In genomic region chr1:180774664-180775063, GRCm38 (mm10) we compare ENCODE assay signal across 9 mouse cellular contexts. TPM values are rescaled to one million over a fixed set of nuclear protein-coding genes. Genes with fewer than 3 reads are reported as not detected.
DNase-seq lines count a peak whose midpoint lies in the region; ATAC-seq and TF ChIP-seq lines count a peak whose summit lies in the region.
"Had no signal": no experiment of that assay in that cellular context is flagged by ENCODE, and none has a peak within 500 bp of the region (broad histone marks: within the 10 kb centered on the region; RNA-seq: fewer than 3 reads in every experiment).

No protein-coding gene starts in this region.

- H3K9me3 ChIP-seq in intestine, postnatal 0 days (ENCODE audit: control insufficient read depth) = no peaks in the 10 kb centered on the region
- no peaks in the 10 kb centered on the region for H3K9me3 ChIP-seq in intestine, embryonic 15.5 days
- H3K9me3 ChIP-seq in MEL (replicated peaks; ENCODE audit: insufficient read depth, low read length) = no peaks in the 10 kb centered on the region
- H3K9me3 ChIP-seq in liver, postnatal 0 days (ENCODE audit: low read length) = 0 out of 2 replicates have a peak, but pooled peaks cover 2% of the 10 kb centered on the region

- DNase-seq in 416B (ENCODE audit: low read depth) (peak; percentile 62), MEL (ENCODE audit: low read depth, low spot score) (peak; percentile 78)
- peak; percentile 70 for DNase-seq in liver, postnatal 0 days
- no peak for DNase-seq in heart, adult 9 months (ENCODE audit: low spot score in 2 of 2)
- DNase-seq in ovary, postnatal 36 days (ENCODE audit: low spot score) = no peak

- peak; percentile 41 for TF ChIP-seq RAD21 in MEL (IDR thresholded peaks at IDR 0.05; ENCODE audit: low read depth, low read length)

- H3K27ac ChIP-seq in intestine, postnatal 0 days (ENCODE audit: low read depth, low read length) = no peak overlapping the region
- H3K27ac ChIP-seq in intestine, embryonic 15.5 days = no peak overlapping the region
- no peak overlapping the region for H3K27ac ChIP-seq in MEL (ENCODE audit: control insufficient read depth, low read depth, low read length)
- H3K27ac ChIP-seq in liver, postnatal 0 days (ENCODE audit: low read depth) = no peak overlapping the region
- H3K27ac ChIP-seq: macrophage had no signal

- 0 out of 2 replicates have a peak, but pooled peaks cover 7% of the 10 kb centered on the region for H3K4me1 ChIP-seq in intestine, postnatal 0 days (replicated peaks; ENCODE audit: control insufficient read depth, insufficient read depth, low read length)
- H3K4me1 ChIP-seq in intestine, embryonic 15.5 days (replicated peaks) = peaks cover 24% of the 10 kb centered on the region
- peaks cover 0 to 22% of the 10 kb centered on the region in 2 experiments; a peak in 3 of 4 replicates for H3K4me1 ChIP-seq in MEL (ENCODE audit: control insufficient read depth in 1 of 2, insufficient read depth in 2 of 2, low read length in 2 of 2)
- H3K4me1 ChIP-seq in liver, postnatal 0 days (ENCODE audit: insufficient read depth) = peaks cover 19% of the 10 kb centered on the region

- no peaks in the 10 kb centered on the region for H3K79me2 ChIP-seq in MEL (ENCODE audit: control insufficient read depth, insufficient read depth, low read length, poor library complexity)

- no peak overlapping the region for H3K4me2 ChIP-seq in intestine, postnatal 0 days (replicated peaks; ENCODE audit: low read depth)
- H3K4me2 ChIP-seq in intestine, embryonic 15.5 days (replicated peaks) = no peak overlapping the region
- no peak overlapping the region for H3K4me2 ChIP-seq in liver, postnatal 0 days (ENCODE audit: low read depth, low read length)

- no peaks in the 10 kb centered on the region for H3K27me3 ChIP-seq in intestine, postnatal 0 days (replicated peaks; ENCODE audit: control insufficient read depth, insufficient read depth, low read length)
- H3K27me3 ChIP-seq in intestine, embryonic 15.5 days (replicated peaks) = no peaks in the 10 kb centered on the region
- H3K27me3 ChIP-seq in MEL (ENCODE audit: control insufficient read depth in 1 of 2, insufficient read depth in 2 of 2, low read length in 2 of 2) = no peaks in the 10 kb centered on the region
- H3K27me3 ChIP-seq in liver, postnatal 0 days (ENCODE audit: insufficient read depth, low read length) = no peaks in the 10 kb centered on the region; the same call in 1 of the 2 replicates

- no peak for TF ChIP-seq POLR2A in MEL (IDR thresholded peaks at IDR 0.05; ENCODE audit: control insufficient read depth in 1 of 2, insufficient read depth in 1 of 2, low read depth in 1 of 2, low read length in 2 of 2, poor library complexity in 1 of 2)

- WGBS in intestine, postnatal 0 days = 67% methylated on average over 3 of the region's 3 CpGs
- WGBS in intestine, embryonic 15.5 days = 62% methylated on average over 3 of the region's 3 CpGs
- WGBS in liver, postnatal 0 days (ENCODE audit: insufficient replicate concordance) = 68% methylated on average over 3 of the region's 3 CpGs

- no peak for ATAC-seq in intestine, postnatal 0 days
- ATAC-seq in intestine, embryonic 15.5 days = no peak
- ATAC-seq in liver, postnatal 0 days = no peak
- ATAC-seq in erythroblast, adult 5-6 weeks (replicated peaks; ENCODE audit: low FRiP score, poor library complexity, severe bottlenecking) = no peak

- peak; percentile 73 for TF ChIP-seq CTCF in intestine, postnatal 0 days (IDR thresholded peaks at IDR 0.05; ENCODE audit: low read depth)
- peak; percentile 68 to 76 (median 74) for TF ChIP-seq CTCF in MEL (IDR thresholded peaks at IDR 0.05 in 2 of 3, conservative IDR thresholded peaks at IDR 0.05 in 1 of 3; ENCODE audit: control insufficient read depth in 1 of 3, insufficient read depth in 1 of 3, low read depth in 2 of 3, low read length in 3 of 3, poor library complexity in 1 of 3, severe bottlenecking in 1 of 3)
- TF ChIP-seq CTCF in liver, postnatal 0 days (IDR thresholded peaks at IDR 0.05; ENCODE audit: low read depth) = peak; percentile 75

- no peaks in the 10 kb centered on the region for H3K36me3 ChIP-seq in intestine, postnatal 0 days (ENCODE audit: control insufficient read depth, insufficient read depth)
- no peaks in the 10 kb centered on the region for H3K36me3 ChIP-seq in intestine, embryonic 15.5 days
- peaks cover 0 to 12% of the 10 kb centered on the region in 2 experiments; a peak in 2 of 4 replicates for H3K36me3 ChIP-seq in MEL (ENCODE audit: control insufficient read depth in 1 of 2, insufficient read depth in 2 of 2, low read length in 2 of 2)
- no peaks in the 10 kb centered on the region for H3K36me3 ChIP-seq in liver, postnatal 0 days (replicated peaks; ENCODE audit: insufficient read depth, low read length)

- H3K4me3 ChIP-seq in intestine, postnatal 0 days (ENCODE audit: low read depth, low read length) = no peak overlapping the region
- no peak overlapping the region for H3K4me3 ChIP-seq in intestine, embryonic 15.5 days (replicated peaks)
- H3K4me3 ChIP-seq in MEL (ENCODE audit: control insufficient read depth in 1 of 2, insufficient read depth in 1 of 2, low read depth in 2 of 2, low read length in 2 of 2) = no peak overlapping the region
- H3K4me3 ChIP-seq in liver, postnatal 0 days (ENCODE audit: low read depth, low read length) = no peak overlapping the region

- no peak overlapping the region for H3K9ac ChIP-seq in intestine, postnatal 0 days (ENCODE audit: low read depth, low read length)
- no peak overlapping the region for H3K9ac ChIP-seq in intestine, embryonic 15.5 days
- H3K9ac ChIP-seq in MEL (ENCODE audit: control insufficient read depth, low read depth, low read length, poor library complexity, severe bottlenecking) = no peak overlapping the region
- H3K9ac ChIP-seq in liver, postnatal 0 days (replicated peaks) = no peak overlapping the region

- no peak for TF ChIP-seq EP300 in MEL (IDR thresholded peaks at IDR 0.05; ENCODE audit: low read depth in 1 of 2, low read length in 2 of 2)
- TF ChIP-seq EP300 in liver, postnatal 0 days (IDR thresholded peaks at IDR 0.05; ENCODE audit: low read depth) = no peak

TF ChIP-seq in MEL, 35 proteins besides CTCF, POLR2A, EP300 and RAD21:
- no peak for TF ChIP-seq NELFE (IDR thresholded peaks at IDR 0.05; ENCODE audit: low read depth, low read length)
- TF ChIP-seq MAX (IDR thresholded peaks at IDR 0.05; ENCODE audit: low read length) = no peak
- TF ChIP-seq ZNF384 (IDR thresholded peaks at IDR 0.05; ENCODE audit: low read depth, low read length) = no peak
- TF ChIP-seq MAZ (IDR thresholded peaks at IDR 0.05; ENCODE audit: low read depth, low read length) = no peak
- 0 out of 2 replicates have a peak, but pooled peaks have one; percentile 13 for TF ChIP-seq ZC3H11A (IDR thresholded peaks at IDR 0.05; ENCODE audit: low read depth, low read length)
- TF ChIP-seq MXI1 (IDR thresholded peaks at IDR 0.05; ENCODE audit: low read depth, low read length) = no peak
- peak; percentile 42 for TF ChIP-seq SMC3 (IDR thresholded peaks at IDR 0.05; ENCODE audit: low read depth, low read length)
- no peak for TF ChIP-seq UBTF (IDR thresholded peaks at IDR 0.05; ENCODE audit: borderline replicate concordance, insufficient read depth, low read depth, low read length)
- no peak for TF ChIP-seq NRF1 (IDR thresholded peaks at IDR 0.05; ENCODE audit: insufficient read depth, low read depth, low read length, poor library complexity, severe bottlenecking)
TF ChIP-seq in MEL: peak in this region for 2.

RNA-seq across cellular contexts. Expression of gene H3f3a, which starts 39.1 kb away (rescaled TPM):
- polyA plus RNA-seq in intestine, postnatal 0 days (2015; fragmentation: Nextera tagmentation; extraction: Ambion mirVana) = 1,056 and 1,104 TPM in 2 replicates
- 1,771 and 1,977 TPM in 2 replicates for polyA plus RNA-seq in intestine, embryonic 15.5 days (2015; fragmentation: Nextera tagmentation; extraction: Ambion mirVana)
- 573 and 574 TPM in 2 replicates for total RNA-seq in MEL (2012; rRNA removed)
- 100 to 1,000 TPM; 265 to 903 TPM for polyA plus RNA-seq in MEL (2012; ENCODE audit: insufficient read depth in 1 of 2, insufficient read length in 2 of 2, low read depth in 1 of 2, low replicate concordance in 2 of 2, missing spikeins in 1 of 2)
- 1,306 and 1,327 TPM in 2 replicates for polyA plus RNA-seq in liver, postnatal 0 days (2015; fragmentation: Nextera tagmentation; extraction: Ambion mirVana)
- total RNA-seq in erythroblast, adult 5-6 weeks (2015; ENCODE audit: low replicate concordance) = 966 and 1,002 TPM in 2 replicates
- total RNA-seq in erythroblast, adult 5-6 weeks (2017; ENCODE audit: low replicate concordance) = 1,471 and 1,473 TPM in 2 replicates

RNA-seq across cellular contexts. Expression of gene Acbd3, which starts 48.8 kb away (rescaled TPM):
- 16.9 and 18.4 TPM in 2 replicates for polyA plus RNA-seq in intestine, postnatal 0 days (2015; fragmentation: Nextera tagmentation; extraction: Ambion mirVana)
- 18.8 and 20.0 TPM in 2 replicates for polyA plus RNA-seq in intestine, embryonic 15.5 days (2015; fragmentation: Nextera tagmentation; extraction: Ambion mirVana)
- total RNA-seq in MEL (2012; rRNA removed) = 17.4 and 17.8 TPM in 2 replicates
- 10 to 100 TPM in 1 of 2 experiments, not detected in 1; 23.2 TPM for polyA plus RNA-seq in MEL (2012; ENCODE audit: insufficient read depth in 1 of 2, insufficient read length in 2 of 2, low read depth in 1 of 2, low replicate concordance in 2 of 2, missing spikeins in 1 of 2)
- 7.3 and 7.9 TPM in 2 replicates for polyA plus RNA-seq in liver, postnatal 0 days (2015; fragmentation: Nextera tagmentation; extraction: Ambion mirVana)
- 7.9 and 9.6 TPM in 2 replicates for total RNA-seq in erythroblast, adult 5-6 weeks (2015; ENCODE audit: low replicate concordance)
- total RNA-seq in erythroblast, adult 5-6 weeks (2017; ENCODE audit: low replicate concordance) = 12.3 and 16.4 TPM in 2 replicates

Comparison
In these comparisons a context has a peak if more than half of its experiments do, and no peak if none do; other contexts are left out.
1. DNase-seq: peak in 416B (single experiment), MEL (single experiment) and liver, postnatal 0 days (single experiment); none in heart, adult 9 months (0 of 2) and ovary, postnatal 36 days (single experiment).
2. Peak in every context shown above with its lines, with median percentiles within 50 percentile points of each other: CTCF ChIP-seq.